Mouse (Mus musculus): ENCODE results near the gene Klri1. TPM values are rescaled to one million over a fixed set of nuclear protein-coding genes. Genes with fewer than 3 reads are reported as not detected.
"Not testable (repeated sequence)": the region's sequence is repeated elsewhere in the genome, so short reads cannot be mapped to it uniquely, and the experiment has no call there.

The Klri1 gene
- polyA plus RNA-seq (2012; rRNA removed): not detected in 2 replicates

DNA sequence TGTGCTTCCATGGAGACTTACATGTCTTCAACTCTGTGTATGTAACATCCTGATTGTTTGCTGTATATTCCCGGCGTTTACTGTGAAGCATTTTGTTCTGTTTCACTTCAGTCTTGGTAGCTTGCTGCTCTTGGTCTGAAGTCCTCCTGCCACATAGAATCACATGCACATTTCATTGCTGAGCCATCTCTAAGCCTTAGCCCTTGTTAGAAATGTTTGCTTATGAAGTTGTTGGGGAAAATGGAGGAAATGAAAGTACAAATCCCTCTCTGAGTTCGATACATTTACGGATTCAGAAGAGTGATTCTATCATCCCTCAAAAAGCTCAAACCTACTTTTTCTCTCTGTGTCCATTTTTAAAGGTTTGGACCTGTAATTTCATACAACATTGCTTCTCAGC is at the start of gene Klri1:
Gene Klri1 (minus strand): TSS at position 101 of the 400 bp plus-strand sequence.
- H3K27ac ChIP-seq (ENCODE audit: insufficient read depth, low read length): no peak within 1 kb of the TSS
- TF ChIP-seq POLR2A (IDR thresholded peaks at IDR 0.05; ENCODE audit: extremely low read depth, insufficient read depth, low read length): no peak
- no peaks in the 10 kb centered on the region for H3K4me1 ChIP-seq (ENCODE audit: control insufficient read depth, insufficient read depth, low read length)
- no peak within 1 kb of the TSS for H3K4me3 ChIP-seq (ENCODE audit: insufficient read depth, low read length)

DNA sequence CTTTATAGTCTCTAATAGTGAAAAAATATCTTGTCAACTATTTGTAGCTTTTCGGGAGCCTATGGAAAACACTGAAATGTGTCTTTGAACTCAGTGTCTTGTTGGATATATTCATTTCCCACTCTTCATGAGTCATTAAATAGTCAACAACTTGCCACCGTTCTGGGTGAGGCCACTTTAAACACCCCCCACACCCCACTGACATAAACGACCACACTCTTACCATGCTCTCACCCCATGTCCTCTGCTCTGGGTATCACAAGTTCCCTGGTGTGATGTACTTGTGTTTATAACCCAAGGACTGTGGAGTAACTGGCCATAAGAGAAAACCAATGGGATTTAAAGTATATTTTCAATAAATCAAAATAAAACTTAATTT is 30.7 kb upstream of the Klri1 start:
- Histone ChIP-seq H3K27ac (ENCODE audit: insufficient read depth, low read length) (no peak overlapping the region), H3K4me3 (ENCODE audit: insufficient read depth, low read length) (no peak overlapping the region), H3K4me1 (ENCODE audit: control insufficient read depth, insufficient read depth, low read length) (no peaks in the 10 kb centered on the region)
- TF ChIP-seq POLR2A (IDR thresholded peaks at IDR 0.05; ENCODE audit: extremely low read depth, insufficient read depth, low read length) (no peak), CTCF (IDR thresholded peaks at IDR 0.05; ENCODE audit: extremely low read depth, insufficient read depth, low read length) (no peak)

DNA sequence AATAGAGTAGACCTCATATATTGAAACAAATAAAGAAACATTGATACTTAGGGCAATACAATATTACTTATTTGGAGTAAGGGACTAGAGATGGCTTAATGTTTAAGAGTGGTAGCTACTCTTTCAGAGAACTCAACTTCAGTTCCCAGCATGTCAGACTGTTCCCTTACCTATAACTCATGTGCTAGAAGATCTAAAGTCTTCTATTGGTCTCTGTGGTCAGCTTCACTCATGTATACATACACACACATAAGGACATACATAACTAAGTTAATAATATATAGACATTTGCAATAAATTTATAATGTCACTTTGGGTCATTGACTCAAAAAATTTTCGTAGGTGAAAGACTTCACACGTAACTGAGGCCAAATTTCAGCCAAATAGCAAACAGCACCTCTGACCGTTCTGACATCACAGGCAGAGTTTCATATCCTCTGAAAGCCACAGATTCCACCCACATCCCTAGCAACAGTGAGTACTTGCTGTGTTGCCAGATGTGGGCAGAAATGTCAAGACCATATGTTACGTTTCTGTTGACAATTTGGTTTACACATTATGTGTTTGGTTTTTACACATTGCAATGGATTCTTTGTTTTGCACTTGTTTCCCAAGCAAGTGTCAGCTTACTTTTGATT is 30.2 kb upstream of the Klri1 start:
- H3K4me1 ChIP-seq (ENCODE audit: control insufficient read depth, insufficient read depth, low read length): no peaks in the 10 kb centered on the region
- H3K4me3 ChIP-seq (ENCODE audit: insufficient read depth, low read length): no peak overlapping the region
- H3K27ac ChIP-seq (ENCODE audit: insufficient read depth, low read length): no peak overlapping the region
- no peak for TF ChIP-seq CTCF (IDR thresholded peaks at IDR 0.05; ENCODE audit: extremely low read depth, insufficient read depth, low read length)
- TF ChIP-seq POLR2A (IDR thresholded peaks at IDR 0.05; ENCODE audit: extremely low read depth, insufficient read depth, low read length): no peak

DNA sequence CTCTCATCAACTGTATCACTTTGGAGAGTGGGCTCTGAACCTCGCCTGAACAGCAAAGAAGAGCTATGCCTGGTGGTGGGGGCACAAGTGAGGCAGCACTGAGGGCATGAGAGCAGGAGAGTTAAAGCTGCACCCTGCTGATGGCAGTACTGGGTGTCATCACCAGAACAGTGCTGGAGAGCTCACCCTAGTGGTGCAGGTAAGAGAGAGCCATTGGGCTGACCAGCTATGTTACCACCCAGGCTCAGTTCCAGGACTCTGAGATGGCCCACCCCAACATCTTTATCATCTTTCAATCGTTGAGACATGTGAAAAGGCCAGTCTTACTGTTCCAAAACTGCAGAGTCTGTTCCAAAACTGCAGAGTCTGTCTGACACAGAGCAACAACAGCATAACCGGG is 29.2 kb upstream of the Klri1 start:
- H3K4me3 ChIP-seq (ENCODE audit: insufficient read depth, low read length): no peak overlapping the region
- H3K4me1 ChIP-seq (ENCODE audit: control insufficient read depth, insufficient read depth, low read length): no peaks in the 10 kb centered on the region
- TF ChIP-seq POLR2A (IDR thresholded peaks at IDR 0.05; ENCODE audit: extremely low read depth, insufficient read depth, low read length): no peak
- TF ChIP-seq CTCF (IDR thresholded peaks at IDR 0.05; ENCODE audit: extremely low read depth, insufficient read depth, low read length): no peak
- H3K27ac ChIP-seq (ENCODE audit: insufficient read depth, low read length): no peak overlapping the region

DNA sequence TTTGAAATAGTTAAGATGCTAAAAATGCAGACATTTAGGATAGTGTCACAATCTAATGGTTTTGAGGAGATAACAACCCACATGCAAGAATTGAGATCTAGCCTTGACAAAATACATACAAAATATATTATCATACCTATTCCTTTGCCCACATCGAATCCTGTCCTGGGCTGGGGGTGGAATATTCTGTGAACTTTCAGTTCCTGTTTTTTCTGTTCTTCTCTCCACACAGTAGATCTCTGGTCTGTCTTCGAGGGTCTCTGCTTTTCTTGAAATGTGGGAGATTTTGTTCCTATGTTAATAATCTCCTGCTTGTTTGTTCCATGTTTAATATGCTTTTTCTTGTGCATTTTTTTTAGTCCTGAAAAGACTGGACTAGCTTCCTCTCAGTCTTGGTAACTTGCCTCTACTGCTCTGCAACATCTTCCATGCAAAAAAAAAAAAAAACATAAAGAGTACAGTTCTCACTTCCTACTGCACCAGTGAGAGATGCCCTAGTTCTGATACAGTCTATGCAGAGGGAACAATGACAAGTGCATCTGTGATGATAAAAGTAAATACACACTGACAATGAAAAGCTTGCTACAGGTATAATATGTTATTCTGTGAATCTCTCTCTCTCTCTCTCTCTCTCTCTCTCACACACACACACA is 23.3 kb upstream of the Klri1 start, which contains the start of gene Klri2:
Gene Klri2 (minus strand): TSS at position 416 of the 653 bp plus-strand sequence.
- TF ChIP-seq POLR2A (IDR thresholded peaks at IDR 0.05; ENCODE audit: extremely low read depth, insufficient read depth, low read length): no peak
- TF ChIP-seq CTCF (IDR thresholded peaks at IDR 0.05; ENCODE audit: extremely low read depth, insufficient read depth, low read length): no peak
- H3K27ac ChIP-seq (ENCODE audit: insufficient read depth, low read length): no peak within 1 kb of the TSS
- no peaks in the 10 kb centered on the region for H3K4me1 ChIP-seq (ENCODE audit: control insufficient read depth, insufficient read depth, low read length)
- H3K4me3 ChIP-seq (ENCODE audit: insufficient read depth, low read length): no peak within 1 kb of the TSS

DNA sequence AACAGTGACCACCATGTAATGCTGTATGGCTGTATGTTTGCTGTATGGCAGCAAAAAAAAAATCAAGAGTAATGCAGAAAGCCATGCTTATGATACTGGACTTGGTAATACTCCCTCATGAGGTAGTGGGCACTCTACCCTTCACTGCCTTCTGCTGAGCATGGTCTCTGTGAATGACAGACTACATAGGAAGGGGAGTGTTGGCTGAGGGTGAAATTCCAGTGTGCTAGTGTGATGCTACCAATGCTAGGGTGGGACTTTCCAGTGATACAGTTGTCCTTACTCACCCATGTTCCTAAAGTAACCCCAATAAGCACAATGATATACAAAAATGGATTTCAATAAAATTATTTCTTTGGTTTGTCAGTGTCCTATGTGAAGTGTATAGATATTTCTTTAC is 19.5 kb upstream of the Klri1 start:
- no peaks in the 10 kb centered on the region for H3K4me1 ChIP-seq (ENCODE audit: control insufficient read depth, insufficient read depth, low read length)

DNA sequence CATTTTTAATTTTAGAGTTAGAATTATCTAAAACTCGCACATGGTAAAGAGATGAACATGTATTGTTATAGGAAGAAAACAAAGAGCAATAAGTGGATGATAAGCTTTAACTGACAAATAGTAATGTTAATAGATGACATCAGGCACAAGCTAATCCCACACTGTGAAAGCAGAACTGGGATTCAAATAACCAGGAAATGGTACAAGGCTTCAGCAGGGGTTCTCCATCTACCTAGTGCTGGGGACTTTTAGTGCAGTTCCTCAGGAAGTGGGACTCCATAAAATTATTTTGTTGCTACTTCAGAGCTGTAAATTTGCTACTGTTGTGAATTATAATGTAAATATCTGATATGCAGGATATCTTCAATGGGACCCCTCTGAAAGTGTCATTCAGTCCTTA is 10.3 kb upstream of the Klri1 start:
- Histone ChIP-seq H3K4me1 (ENCODE audit: control insufficient read depth, insufficient read depth, low read length) (no peaks in the 10 kb centered on the region), H3K4me3 (ENCODE audit: insufficient read depth, low read length) (no peak overlapping the region), H3K27ac (ENCODE audit: insufficient read depth, low read length) (no peak overlapping the region)
- TF ChIP-seq POLR2A (IDR thresholded peaks at IDR 0.05; ENCODE audit: extremely low read depth, insufficient read depth, low read length) (no peak), CTCF (IDR thresholded peaks at IDR 0.05; ENCODE audit: extremely low read depth, insufficient read depth, low read length) (no peak)

More for the DNA sequence above, 19.5 kb upstream of the Klri1 start:
- Histone ChIP-seq H3K27ac (ENCODE audit: insufficient read depth, low read length) (no peak overlapping the region), H3K4me3 (ENCODE audit: insufficient read depth, low read length) (no peak overlapping the region)
- no peak for TF ChIP-seq CTCF (IDR thresholded peaks at IDR 0.05; ENCODE audit: extremely low read depth, insufficient read depth, low read length)
- TF ChIP-seq POLR2A (IDR thresholded peaks at IDR 0.05; ENCODE audit: extremely low read depth, insufficient read depth, low read length): no peak

DNA sequence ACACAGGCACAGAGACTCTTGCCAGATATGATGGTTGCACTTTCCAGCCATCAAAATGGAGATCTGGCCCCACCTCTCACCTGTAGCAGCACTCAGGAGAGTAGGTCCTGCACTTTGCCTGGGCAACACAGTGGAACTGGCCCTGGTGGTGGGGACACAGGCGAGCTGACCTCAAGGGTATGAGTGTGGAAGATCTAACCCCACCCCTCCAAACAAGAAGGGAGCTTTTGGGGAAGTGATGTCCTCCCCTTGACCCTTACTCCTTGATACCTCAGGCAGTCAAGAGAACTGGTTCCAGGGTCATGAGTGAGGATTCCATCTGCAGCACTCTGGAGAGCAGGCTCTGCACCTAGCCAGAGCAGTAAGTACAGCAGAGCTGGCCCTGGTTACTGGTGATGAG is 4.5 kb upstream of the Klri1 start:
- TF ChIP-seq CTCF (IDR thresholded peaks at IDR 0.05; ENCODE audit: extremely low read depth, insufficient read depth, low read length): no peak
- TF ChIP-seq POLR2A (IDR thresholded peaks at IDR 0.05; ENCODE audit: extremely low read depth, insufficient read depth, low read length): no peak
- H3K4me3 ChIP-seq (ENCODE audit: insufficient read depth, low read length): no peak overlapping the region
- no peak overlapping the region for H3K27ac ChIP-seq (ENCODE audit: insufficient read depth, low read length)
- no peaks in the 10 kb centered on the region for H3K4me1 ChIP-seq (ENCODE audit: control insufficient read depth, insufficient read depth, low read length)

DNA sequence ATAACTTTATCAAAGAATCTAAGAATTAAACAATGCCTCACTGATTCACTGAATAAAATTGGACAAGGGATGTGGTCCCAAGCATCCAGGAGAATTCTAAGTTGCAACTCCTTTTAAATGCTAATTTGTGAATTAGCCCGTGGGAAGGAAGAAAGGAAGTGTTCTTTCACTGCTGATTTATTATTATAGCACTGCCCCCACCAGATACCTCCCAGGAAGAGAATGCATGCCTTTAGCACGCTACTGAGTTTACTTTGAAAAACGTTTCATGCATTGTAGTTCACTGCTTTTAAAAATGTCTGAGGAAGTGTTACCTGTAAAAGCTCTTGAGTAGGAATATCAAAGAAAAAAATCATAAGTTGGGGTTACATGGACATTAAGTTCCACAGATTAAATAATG is 3.6 kb upstream of the Klri1 start:
- no peak overlapping the region for H3K27ac ChIP-seq (ENCODE audit: insufficient read depth, low read length)
- no peaks in the 10 kb centered on the region for H3K4me1 ChIP-seq (ENCODE audit: control insufficient read depth, insufficient read depth, low read length)
- TF ChIP-seq CTCF (IDR thresholded peaks at IDR 0.05; ENCODE audit: extremely low read depth, insufficient read depth, low read length): no peak
- TF ChIP-seq POLR2A (IDR thresholded peaks at IDR 0.05; ENCODE audit: extremely low read depth, insufficient read depth, low read length): no peak
- no peak overlapping the region for H3K4me3 ChIP-seq (ENCODE audit: insufficient read depth, low read length)

DNA sequence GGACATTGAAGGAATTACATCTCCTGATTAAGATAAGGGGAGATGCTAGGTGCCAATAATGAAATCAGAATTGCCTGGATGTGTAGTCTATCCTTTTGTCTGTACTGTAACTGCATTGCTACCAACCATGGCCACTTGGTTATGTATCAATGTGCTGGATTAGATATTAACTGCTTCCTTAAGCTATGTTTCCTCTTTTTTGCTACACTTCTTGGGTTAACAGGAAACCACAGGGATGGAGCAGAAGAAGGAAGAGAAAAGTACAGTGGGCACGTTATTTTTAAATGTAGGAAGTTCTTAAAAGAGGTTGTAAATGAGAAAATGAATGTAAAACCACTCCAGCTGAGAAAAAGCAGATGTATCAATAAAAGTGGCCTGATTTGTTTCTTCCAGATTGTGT is 3.4 kb downstream of the Klri1 start:
- TF ChIP-seq CTCF (IDR thresholded peaks at IDR 0.05; ENCODE audit: extremely low read depth, insufficient read depth, low read length) (no peak), POLR2A (IDR thresholded peaks at IDR 0.05; ENCODE audit: extremely low read depth, insufficient read depth, low read length) (no peak)
- no peak overlapping the region for H3K4me3 ChIP-seq (ENCODE audit: insufficient read depth, low read length)
- no peaks in the 10 kb centered on the region for H3K4me1 ChIP-seq (ENCODE audit: control insufficient read depth, insufficient read depth, low read length)
- no peak overlapping the region for H3K27ac ChIP-seq (ENCODE audit: insufficient read depth, low read length)

DNA sequence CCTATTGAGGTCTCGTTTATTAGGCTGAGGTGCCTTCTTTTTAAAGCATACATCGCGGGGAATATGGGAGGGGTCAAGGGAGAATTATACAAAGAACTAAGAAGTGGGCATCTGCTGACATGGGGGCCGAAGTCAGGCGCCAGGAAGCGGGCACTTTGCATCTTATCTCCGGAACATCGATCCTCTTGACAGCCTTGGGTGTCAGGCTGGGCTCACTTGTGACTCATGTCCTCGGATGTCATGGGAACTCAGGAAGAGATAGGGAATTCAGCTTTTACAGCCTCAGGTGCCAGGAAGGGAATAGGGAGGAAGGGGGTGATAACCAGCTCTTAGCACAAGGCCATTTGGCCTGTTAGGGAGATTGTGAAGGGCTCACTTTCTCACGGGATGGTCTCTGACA is 25.5 kb downstream of the Klri1 start:
- not testable (repeated sequence) for H3K4me3 ChIP-seq (ENCODE audit: insufficient read depth, low read length); H3K27ac ChIP-seq (ENCODE audit: insufficient read depth, low read length)

More for the DNA sequence above, 25.5 kb downstream of the Klri1 start:
- H3K4me1 ChIP-seq (ENCODE audit: control insufficient read depth, insufficient read depth, low read length): not testable (repeated sequence)

Measured in cortical plate, adult 2 months (tissue).